Mouse (Mus musculus) thymus, postnatal 0 days (tissue): ENCODE data around the gene Fbxo28. TPM values are rescaled to one million over a fixed set of nuclear protein-coding genes. Genes with fewer than 3 reads are reported as not detected.
"Not testable (repeated sequence)": the region's sequence is repeated elsewhere in the genome, so short reads cannot be mapped to it uniquely, and the experiment has no call there.

ENCODE experiments used
- DNase-seq: peaks from one replicate; pipeline ENCODE4 v3.0.0-alpha.2; 2015; ENCODE audit warnings: low spot score
- polyA plus RNA-seq: library from polyadenylated mRNA; unstranded; fragments of >200 nt; fragmentation: Nextera tagmentation; extraction: Ambion mirVana; gene quantifications from 2 replicates; pipeline ENCODE4 v1.2.1, GENCODE M21; 2015

The Fbxo28 gene
- polyA plus RNA-seq, 1 experiment from 2014 or later = 31.5 TPM

- DNase-seq = no peak
These were observed 4.4 kb upstream of the Fbxo28 start for GRCm38 (mm10) chr1:182345857-182346256.

DNA sequence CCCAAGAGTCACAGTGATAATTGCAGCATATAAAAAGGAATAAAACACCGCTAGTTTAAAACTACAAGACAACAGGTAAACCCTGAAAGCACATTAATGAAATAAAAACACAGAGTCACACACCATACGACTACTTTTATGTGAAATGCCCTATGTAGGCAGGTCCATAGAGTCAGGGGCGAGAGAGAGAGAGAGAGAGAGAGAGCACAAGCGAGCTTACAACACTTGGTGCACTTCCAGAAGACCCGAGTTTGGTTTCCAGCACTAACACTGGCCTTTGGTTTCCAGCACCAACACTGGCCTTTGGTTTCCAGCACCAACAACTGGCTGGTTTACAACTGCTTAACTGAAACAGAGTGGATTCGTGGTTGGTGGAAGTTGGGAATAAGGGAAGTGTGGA, 564 bp upstream of the Fbxo28 start:
- DNase-seq = no peak

- peak; percentile 15 for DNase-seq
These were observed 1.1 kb downstream of the Fbxo28 start for GRCm38 (mm10) chr1:182340281-182340680.

DNA sequence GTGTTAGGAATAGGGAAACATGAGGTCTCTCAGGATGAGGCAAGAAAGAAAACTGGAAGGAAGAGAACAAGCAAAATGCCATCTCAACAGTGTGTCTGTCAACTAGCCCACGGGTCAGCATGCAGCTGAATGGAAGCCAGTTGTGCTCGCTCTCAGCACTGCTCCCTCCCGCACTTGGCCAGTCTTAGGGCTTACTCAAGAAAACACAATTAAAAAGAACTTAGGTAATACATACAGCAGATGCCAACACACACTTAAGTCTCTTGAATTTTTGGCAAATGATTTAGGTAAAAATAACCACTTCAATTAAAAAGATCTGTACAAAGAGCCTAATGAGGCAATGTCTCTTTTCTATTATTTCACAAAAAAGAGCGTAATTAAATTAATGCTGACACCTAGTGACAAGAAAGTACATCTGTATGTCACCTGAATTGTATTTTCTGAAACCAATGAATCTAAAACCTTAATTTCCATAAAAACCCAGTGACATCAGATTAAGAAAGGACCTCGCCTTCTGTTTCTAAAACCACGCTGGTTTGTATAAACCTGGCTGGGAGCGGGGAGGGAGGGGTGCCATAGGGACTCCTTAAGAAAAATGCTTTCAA, 2.4 kb downstream of the Fbxo28 start:
- no peak for DNase-seq

DNA sequence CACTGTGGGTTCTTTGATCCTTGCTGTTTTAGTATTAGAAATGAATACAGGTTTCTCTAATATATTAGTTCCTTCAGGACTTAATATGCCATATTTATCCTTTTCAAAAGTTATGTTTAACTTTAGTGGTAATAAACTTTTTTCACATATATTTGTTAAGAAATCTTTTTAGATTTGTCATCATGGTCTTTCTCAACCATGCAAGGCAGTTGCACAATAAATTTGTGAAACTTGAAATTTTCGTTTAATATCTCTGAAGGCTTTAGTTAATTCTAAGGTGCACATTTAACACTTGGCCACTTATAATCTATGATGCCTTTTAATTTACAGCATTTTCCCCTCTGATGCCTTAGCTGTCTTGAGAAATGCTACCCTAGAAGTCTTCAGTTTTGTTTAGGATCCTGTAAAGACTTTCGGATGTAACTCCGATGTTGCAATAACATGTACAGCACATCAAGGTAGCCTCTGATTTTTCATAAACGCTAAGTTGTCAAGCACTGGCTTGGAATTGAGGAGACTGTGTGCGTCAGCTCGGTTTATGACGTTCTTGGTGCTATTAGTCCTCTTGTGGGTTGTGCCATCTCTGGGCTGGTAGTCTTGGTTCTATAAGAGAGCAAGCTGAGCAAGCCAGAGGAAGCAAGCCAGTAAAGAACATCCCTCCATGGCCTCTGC, 7.5 kb downstream of the Fbxo28 start:
- DNase-seq = no peak

- no peak for DNase-seq
These were observed 9.1 kb downstream of the Fbxo28 start for GRCm38 (mm10) chr1:182332090-182333034.

- DNase-seq = no peak
These were observed 15.5 kb downstream of the Fbxo28 start for GRCm38 (mm10) chr1:182325919-182326318.

GRCm38 (mm10) chr1:182324552-182324951, 16.9 kb downstream of the Fbxo28 start:
- DNase-seq = no peak

GRCm38 (mm10) chr1:182323139-182323538, 18.3 kb downstream of the Fbxo28 start:
- DNase-seq = no peak

GRCm38 (mm10) chr1:182314201-182314600, 27.2 kb downstream of the Fbxo28 start:
- DNase-seq = no peak

- DNase-seq = no peak
These were observed 28.2 kb downstream of the Fbxo28 start for GRCm38 (mm10) chr1:182313181-182313580.

- no peak for DNase-seq
These were observed 30.1 kb downstream of the Fbxo28 start for GRCm38 (mm10) chr1:182311376-182311775.

DNA sequence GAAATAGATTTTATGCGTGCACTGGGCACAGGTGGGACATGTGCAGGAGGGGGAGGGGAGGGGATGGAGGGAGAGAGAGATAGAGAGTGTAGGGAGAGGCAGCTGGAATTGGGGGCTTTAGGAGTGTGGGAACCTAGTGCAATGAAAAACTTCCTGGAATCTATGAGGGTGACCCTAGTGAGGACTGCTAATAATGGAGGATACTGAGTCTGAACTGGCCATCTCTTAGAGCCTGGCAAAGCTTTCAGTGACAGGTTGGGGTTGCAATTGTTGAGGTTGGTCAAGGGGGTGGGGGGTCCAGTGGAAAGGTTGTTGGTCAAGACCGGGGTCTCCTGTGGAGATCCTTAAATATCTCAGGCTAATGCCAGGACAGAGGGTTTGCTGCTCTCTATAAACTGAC, 31.1 kb downstream of the Fbxo28 start:
- no peak for DNase-seq

- DNase-seq = no peak
These were observed 32.0 kb downstream of the Fbxo28 start for GRCm38 (mm10) chr1:182309403-182309802.

DNA sequence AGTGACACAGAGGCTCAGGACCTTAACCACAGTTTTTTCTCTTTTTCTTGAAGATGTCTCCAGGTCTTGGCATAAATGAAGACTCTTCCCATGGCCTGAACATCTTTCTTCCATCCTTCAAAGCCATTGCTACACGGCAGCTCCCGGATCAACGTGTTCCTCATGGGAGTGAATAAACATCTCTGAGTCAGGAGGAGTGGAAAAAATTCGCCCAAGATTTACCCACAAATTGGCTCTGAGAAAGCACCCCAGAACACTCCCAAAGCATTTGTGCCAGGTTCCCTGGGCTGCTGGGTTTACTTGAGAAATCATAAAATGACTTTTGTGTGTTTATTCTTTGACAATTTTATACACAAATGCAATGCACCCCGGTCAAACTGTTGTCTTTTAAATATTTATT, 38.5 kb downstream of the Fbxo28 start:
- DNase-seq = no peak

- no peak for DNase-seq
These were observed 39.1 kb downstream of the Fbxo28 start for GRCm38 (mm10) chr1:182302176-182302870.

- DNase-seq = no peak
These were observed 43.6 kb downstream of the Fbxo28 start for GRCm38 (mm10) chr1:182297821-182298220.

- DNase-seq = no peak
These were observed 44.2 kb downstream of the Fbxo28 start for GRCm38 (mm10) chr1:182297246-182297645.

GRCm38 (mm10) chr1:182296816-182297215, 44.6 kb downstream of the Fbxo28 start:
- DNase-seq = no peak

DNA sequence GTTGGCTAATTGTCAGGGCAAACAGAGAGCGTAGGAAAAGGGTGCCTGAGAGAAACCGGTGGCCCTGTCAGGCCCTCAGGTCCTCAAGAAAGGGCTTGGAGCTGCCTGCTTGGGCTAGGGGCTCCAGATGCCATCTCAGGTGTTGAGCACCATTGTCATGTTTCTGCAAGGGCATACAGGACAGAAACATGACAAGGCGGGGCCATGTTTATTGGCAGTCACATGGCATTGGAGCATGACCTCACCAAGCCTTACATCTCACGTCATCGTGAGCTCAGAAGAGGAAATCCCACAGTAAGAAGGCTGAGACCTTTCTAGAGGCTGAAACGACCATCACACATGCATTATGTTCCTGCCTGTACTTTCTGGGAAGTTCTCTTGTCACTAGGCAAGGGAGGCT, 45.3 kb downstream of the Fbxo28 start:
- DNase-seq = no peak

DNA sequence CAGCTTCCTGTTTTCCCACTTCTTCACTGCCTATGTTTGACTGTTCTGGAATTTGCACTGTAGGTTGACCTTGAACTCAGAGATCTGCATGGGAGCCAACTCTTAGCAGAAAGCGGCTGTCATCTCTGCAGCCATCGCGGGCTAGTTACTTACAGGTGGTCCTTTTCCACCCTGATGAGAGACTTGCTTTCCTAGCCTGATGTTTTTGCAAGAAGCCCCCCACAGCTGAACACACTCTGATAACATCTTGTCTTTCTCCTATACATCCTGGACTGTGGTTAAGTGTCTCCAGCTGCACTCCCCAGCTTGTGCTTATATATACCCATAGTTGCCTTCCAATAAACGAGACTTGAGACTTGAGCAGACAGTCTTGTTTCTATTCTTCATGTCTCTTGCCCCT, 49.1 kb downstream of the Fbxo28 start:
- DNase-seq = peak; percentile 82

DNA sequence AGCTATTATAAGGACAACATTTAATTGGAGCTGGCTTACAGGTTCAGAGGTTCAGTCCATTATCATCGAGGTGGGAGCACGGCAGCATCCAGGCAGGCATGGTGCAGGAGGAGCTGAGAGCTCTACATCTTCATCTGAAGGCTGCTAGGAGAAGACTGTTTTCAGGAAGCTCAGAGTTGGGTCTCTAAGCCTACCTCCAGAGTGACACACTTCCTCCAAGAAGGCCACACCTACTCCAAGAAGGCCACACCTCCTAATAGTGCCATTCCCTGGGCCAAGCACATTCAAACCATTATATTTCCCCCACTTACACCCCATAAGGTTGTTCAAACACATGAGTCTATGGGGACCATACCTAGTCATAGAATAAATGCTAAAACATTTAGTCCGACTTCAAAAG, 50.7 kb downstream of the Fbxo28 start:
- not testable (repeated sequence) for DNase-seq
